Mouse (Mus musculus) T-cell, adult 2 months (primary cell): ENCODE results near the gene Adam15.

Source experiments
- DNase-seq: peaks from one replicate; pipeline ENCODE4 v3.0.0; 2022; ENCODE audit warnings: low spot score

Adam15 gene

GRCm38 (mm10) chr3:89351271-89351670 lies 1.5 kb upstream of the Adam15 start:
- DNase-seq: no peak

- DNase-seq: no peak
Observed at GRCm38 (mm10) chr3:89348911-89349868, 606 bp downstream of the Adam15 start.

GRCm38 (mm10) chr3:89347916-89348315 lies 1.9 kb downstream of the Adam15 start:
- no peak for DNase-seq

GRCm38 (mm10) chr3:89346815-89347540 lies 2.8 kb downstream of the Adam15 start:
- no peak for DNase-seq

- no peak for DNase-seq
Observed at GRCm38 (mm10) chr3:89343279-89343678, 6.5 kb downstream of the Adam15 start.

GRCm38 (mm10) chr3:89341794-89342193 lies 8.0 kb downstream of the Adam15 start:
- no peak for DNase-seq

- DNase-seq: peak; percentile 70
Observed at GRCm38 (mm10) chr3:89340465-89340864, 9.3 kb downstream of the Adam15 start.

GRCm38 (mm10) chr3:89339416-89339815 lies 10.4 kb downstream of the Adam15 start:
- DNase-seq: peak; percentile 44

GRCm38 (mm10) chr3:89337721-89338578 lies 11.8 kb downstream of the Adam15 start, which contains the start of gene Efna4:
Gene Efna4, minus strand, starts transcription at chr3:89338028.
- peak; percentile 45 for DNase-seq

GRCm38 (mm10) chr3:89337062-89337720 lies 12.6 kb downstream of the Adam15 start:
- no peak for DNase-seq

- DNase-seq: no peak
Observed at GRCm38 (mm10) chr3:89336529-89336928, 13.3 kb downstream of the Adam15 start.

GRCm38 (mm10) chr3:89333053-89333452 lies 16.7 kb downstream of the Adam15 start:
- no peak for DNase-seq

- DNase-seq: no peak
Observed at GRCm38 (mm10) chr3:89332476-89332875, 17.3 kb downstream of the Adam15 start.

- DNase-seq: no peak
Observed at GRCm38 (mm10) chr3:89332013-89332412, 17.8 kb downstream of the Adam15 start.

GRCm38 (mm10) chr3:89331561-89331960 lies 18.2 kb downstream of the Adam15 start:
- DNase-seq: no peak

- DNase-seq: no peak
Observed at GRCm38 (mm10) chr3:89330948-89331347, 18.8 kb downstream of the Adam15 start.

GRCm38 (mm10) chr3:89330346-89330745 lies 19.4 kb downstream of the Adam15 start:
- no peak for DNase-seq

- no peak for DNase-seq
Observed at GRCm38 (mm10) chr3:89328623-89329022, 21.2 kb downstream of the Adam15 start.

GRCm38 (mm10) chr3:89327371-89327870 lies 22.4 kb downstream of the Adam15 start:
- no peak for DNase-seq

- DNase-seq: no peak
Observed at GRCm38 (mm10) chr3:89325882-89326281, 23.9 kb downstream of the Adam15 start.

GRCm38 (mm10) chr3:89322514-89323165 lies 27.2 kb downstream of the Adam15 start, which contains the start of gene Efna3:
Gene Efna3, minus strand, starts transcription at chr3:89322965.
- peak; percentile 29 for DNase-seq
